Mouse (Mus musculus) megakaryocyte, embryonic 14.5 days (primary cell): Measurements from ENCODE around the gene Crlf1.

Source experiments
- FLI1 ChIP-seq: IDR thresholded peaks from 2 replicates; pipeline ENCODE4 v1.6.1; 2012; ENCODE audit warnings: low read length, inconsistent platforms, mixed read lengths
- GATA1 ChIP-seq: IDR thresholded peaks from 3 replicates; pipeline ENCODE4 v1.6.1; 2012; ENCODE audit warnings: mixed read lengths, low read length, inconsistent platforms, borderline replicate concordance

- no peak for TF ChIP-seq GATA1
- no peak for TF ChIP-seq FLI1
Measured at GRCm38 (mm10) chr8:70469295-70469916, 23.6 kb upstream of the Crlf1 start.
